Mouse (Mus musculus) heart, embryonic 12.5 days (tissue): ENCODE data around the gene Ptov1. TPM values are rescaled to one million over a fixed set of nuclear protein-coding genes. Genes with fewer than 3 reads are reported as not detected.
A peak's percentile ranks its signal among the peaks of the same experiment; 100 is the strongest.

ENCODE experiments used
- ATAC-seq: fragments of 200-750 bp; cut with Nextera tagmentation; 2 replicates; pipeline ENCODE4 v1.8.0; 2017; ENCODE audit warnings: moderate TSS enrichment, moderate library complexity; ENCODE audit not compliant: insufficient number of reproducible peaks, low FRiP score
- H3K27ac ChIP-seq: fragments of 300-500 bp; sonication (generic); 2 replicates; pipeline ENCODE4 v1.5.1; 2016; ENCODE audit warnings: mild to moderate bottlenecking, moderate library complexity; ENCODE audit not compliant: poor library complexity, severe bottlenecking
- H3K27me3 ChIP-seq: fragments of 300-500 bp; sonication (generic); replicated peaks from 2 replicates; pipeline ENCODE4 v1.6.1; 2016; ENCODE audit warnings: mild to moderate bottlenecking, moderate library complexity
- H3K36me3 ChIP-seq: fragments of 300-500 bp; sonication (generic); 2 replicates; pipeline ENCODE4 v1.6.1; 2016; ENCODE audit warnings: mild to moderate bottlenecking, moderate library complexity
- H3K4me1 ChIP-seq: fragments of 300-500 bp; sonication (generic); replicated peaks from 2 replicates; pipeline ENCODE4 v1.6.1; 2016; ENCODE audit warnings: mild to moderate bottlenecking
- H3K4me2 ChIP-seq: fragments of 300-500 bp; sonication (generic); 2 replicates; pipeline ENCODE4 v1.6.1; 2016; ENCODE audit warnings: mild to moderate bottlenecking, moderate library complexity
- H3K4me3 ChIP-seq: fragments of 300-500 bp; sonication (generic); 2 replicates; pipeline ENCODE4 v1.5.1; 2016; ENCODE audit warnings: mild to moderate bottlenecking
- H3K9ac ChIP-seq: fragments of 300-500 bp; sonication (generic); 2 replicates; pipeline ENCODE4 v1.6.1; 2016; ENCODE audit warnings: mild to moderate bottlenecking, moderate library complexity
- H3K9me3 ChIP-seq: fragments of 300-500 bp; sonication (generic); replicated peaks from 2 replicates; pipeline ENCODE4 v1.6.1; 2016; ENCODE audit warnings: mild to moderate bottlenecking, moderate library complexity
- WGBS: fragments of 180-500 bp; shearing (Covaris S2); methylation state at CpG from one replicate; pipeline ENCODE4 v1.1.7; 2016; 5-methylcytosine and 5-hydroxymethylcytosine counted together
- polyA plus RNA-seq: library from polyadenylated mRNA; unstranded; fragments of >200 nt; fragmentation: Nextera tagmentation; extraction: Ambion mirVana; gene quantifications from 2 replicates; pipeline ENCODE4 v1.2.1, GENCODE M21; 2016

Ptov1 gene
- polyA plus RNA-seq, 1 experiment from 2014 or later, result 321 TPM

DNA sequence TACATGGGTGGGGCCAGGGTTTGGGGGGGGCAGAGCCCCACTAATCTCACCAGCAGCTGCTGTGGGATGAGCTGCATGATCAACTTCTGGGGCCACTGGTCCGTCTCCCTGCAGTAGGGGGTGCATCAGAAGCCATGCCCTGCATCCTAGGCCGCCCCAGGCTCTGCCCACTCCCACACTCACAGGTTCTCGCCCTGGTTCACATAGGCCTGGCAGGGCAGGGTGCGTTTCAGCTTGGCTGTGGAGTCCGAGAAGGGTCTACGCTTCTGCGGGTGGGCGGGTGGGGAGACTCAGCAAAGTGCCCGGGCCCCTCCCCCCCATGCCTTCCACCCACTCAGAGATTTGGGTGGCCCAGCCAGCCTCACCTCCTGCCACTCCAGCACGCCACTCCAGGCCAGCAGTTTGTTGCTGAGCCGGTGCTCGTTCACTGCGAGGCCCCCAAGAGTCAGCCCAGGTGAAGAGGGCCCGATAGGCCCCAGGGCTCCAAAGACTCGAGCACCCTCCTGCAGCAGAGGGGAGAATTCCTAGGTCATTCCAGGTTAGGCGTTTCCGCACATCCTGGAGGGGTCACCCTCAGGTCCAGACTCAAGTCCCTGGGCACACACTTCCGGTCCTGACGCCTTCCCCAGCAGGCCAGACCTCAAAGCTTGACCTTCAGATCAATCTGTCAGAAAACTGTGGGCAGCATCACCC lies 2.4 kb downstream of the Ptov1 start:
- no peak for ATAC-seq
- no peaks in the 10 kb centered on the region for H3K27me3 ChIP-seq
- H3K4me3 ChIP-seq, result peak overlapping the region; percentile 91
- H3K9me3 ChIP-seq, result no peaks in the 10 kb centered on the region
- peak overlapping the region; percentile 99 for H3K9ac ChIP-seq
- peak overlapping the region; percentile 90 for H3K4me2 ChIP-seq
- H3K36me3 ChIP-seq, result peaks cover 35% of the 10 kb centered on the region
- H3K4me1 ChIP-seq, result peaks cover 62% of the 10 kb centered on the region
- peak overlapping the region; percentile 65 for H3K27ac ChIP-seq
- 70% methylated on average over 19 of the region's 19 CpGs for WGBS

DNA sequence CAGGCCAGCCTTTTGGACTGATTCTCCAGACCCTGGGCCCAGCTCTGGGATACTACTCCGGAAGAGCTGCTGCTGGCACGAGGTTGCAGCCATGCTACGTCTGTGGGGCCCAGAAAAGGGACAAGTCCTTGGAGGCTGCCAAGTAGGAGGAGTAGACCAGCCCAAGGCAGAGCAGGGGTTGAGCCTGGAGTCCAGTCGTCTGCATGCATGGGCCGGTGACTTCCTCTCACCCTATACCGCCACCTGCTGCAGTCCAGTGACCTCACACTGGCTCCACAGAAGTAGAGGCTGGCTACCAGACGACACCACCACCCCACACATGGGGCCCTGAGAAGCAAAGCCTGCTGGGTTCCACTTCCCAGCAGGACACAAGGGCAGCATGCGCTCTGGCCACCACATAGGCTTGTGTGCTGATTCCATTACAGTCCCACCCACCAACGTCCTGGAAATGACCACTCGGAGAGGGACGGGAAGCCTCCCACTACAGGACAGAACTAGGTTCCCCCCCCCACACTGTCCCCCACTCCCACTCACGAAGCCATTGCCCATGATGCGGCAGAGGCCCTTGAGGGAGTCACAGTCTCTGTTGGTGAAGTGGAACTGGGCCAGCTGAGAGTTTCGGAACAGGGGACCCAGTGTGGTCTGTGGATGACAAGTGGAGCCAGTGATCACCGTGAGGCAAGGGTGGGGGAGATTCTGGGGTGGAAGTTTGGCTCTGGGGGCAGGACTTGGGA lies 3.1 kb downstream of the Ptov1 start:
- Histone ChIP-seq H3K4me2 (peak overlapping the region; percentile 90), H3K4me1 (peaks cover 63% of the 10 kb centered on the region)
- WGBS, result 47% methylated on average over 15 of the region's 15 CpGs

DNA sequence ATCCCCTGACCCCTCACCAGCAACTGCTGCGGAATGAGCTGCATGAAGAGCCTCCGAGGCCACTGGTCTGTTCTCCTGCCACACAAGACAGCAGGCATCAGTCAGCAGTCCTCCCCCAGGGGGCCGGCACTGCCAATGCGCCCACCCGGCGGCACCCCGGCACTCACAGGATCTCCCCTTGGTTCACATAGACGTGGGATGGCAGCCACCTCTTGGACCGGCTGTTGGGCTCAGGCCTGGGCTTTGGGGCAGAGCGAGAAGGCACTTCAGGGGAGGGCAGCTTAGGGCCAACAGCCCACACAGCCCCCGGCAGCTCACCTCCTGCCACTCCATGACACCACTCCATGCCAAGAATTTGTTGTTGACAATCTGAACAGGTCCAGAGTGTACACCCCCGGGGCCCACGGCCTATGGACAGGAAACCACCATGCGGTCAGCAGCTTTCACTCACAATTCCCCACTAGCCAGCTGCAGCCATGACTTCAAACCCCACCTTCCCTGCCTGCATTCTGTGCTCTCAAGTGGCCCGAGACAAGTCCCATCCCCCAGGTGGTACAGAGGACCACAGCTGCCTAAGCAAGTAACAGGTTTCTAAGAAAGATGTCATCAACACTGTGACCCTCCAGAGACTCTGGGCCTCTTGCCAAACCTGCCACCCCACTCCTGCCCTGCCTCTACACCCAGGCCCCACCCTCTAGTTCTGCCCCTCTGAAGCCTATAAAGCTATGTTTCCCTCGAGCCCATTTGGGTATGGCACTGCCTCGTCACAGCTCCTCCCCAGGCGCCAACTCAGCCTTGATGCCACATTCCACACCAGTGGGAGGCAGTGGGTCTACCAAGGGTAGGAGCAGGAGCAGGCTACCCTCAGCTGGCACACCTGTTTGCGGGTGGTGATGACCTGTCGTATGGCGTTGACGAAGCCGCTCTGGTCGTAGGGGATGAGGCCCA lies 4.7 kb downstream of the Ptov1 start:
- Histone ChIP-seq H3K27ac (peak overlapping the region; percentile 65), H3K36me3 (peaks cover 50% of the 10 kb centered on the region), H3K4me3 (no peak overlapping the region), H3K4me1 (peaks cover 60% of the 10 kb centered on the region), H3K4me2 (peak overlapping the region; percentile 90), H3K9ac (peak overlapping the region; percentile 53), H3K9me3 (no peaks in the 10 kb centered on the region), H3K27me3 (no peaks in the 10 kb centered on the region)
- no peak for ATAC-seq
- WGBS, result 73% methylated on average over 24 of the region's 24 CpGs

More for the DNA sequence above, 3.1 kb downstream of the Ptov1 start:
- no peaks in the 10 kb centered on the region for H3K9me3 ChIP-seq
- H3K27ac ChIP-seq, result peak overlapping the region; percentile 65
- peak overlapping the region; percentile 99 for H3K9ac ChIP-seq
- H3K4me3 ChIP-seq, result peak overlapping the region; percentile 91
- H3K36me3 ChIP-seq, result peaks cover 42% of the 10 kb centered on the region
- 0 out of 2 replicates have a peak, but pooled peaks have one; percentile 5 for ATAC-seq
- no peaks in the 10 kb centered on the region for H3K27me3 ChIP-seq

DNA sequence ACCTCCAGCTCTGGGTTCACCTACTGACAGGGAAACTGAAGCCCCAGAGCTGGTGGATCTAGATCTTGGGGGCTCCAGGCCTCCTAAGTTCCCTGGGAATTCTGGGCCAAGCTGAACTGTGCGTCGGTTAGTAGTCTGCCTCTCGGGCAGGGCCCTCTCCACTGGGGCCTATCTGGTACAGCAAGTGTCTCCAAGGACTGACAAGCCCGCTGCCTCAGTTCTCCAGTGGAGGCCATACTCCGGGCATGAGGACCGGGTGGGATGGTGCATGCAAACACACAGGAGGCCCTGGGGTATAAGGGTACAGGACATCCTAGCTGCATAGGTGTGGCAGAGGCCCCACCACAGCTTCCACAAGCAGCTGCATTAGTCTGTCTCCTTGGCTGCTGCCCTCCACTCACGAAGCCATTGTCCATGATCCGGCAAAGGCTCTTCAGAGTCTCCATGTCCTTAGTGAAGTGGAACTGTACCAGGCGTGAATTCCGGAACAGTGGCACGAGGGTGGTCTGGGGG lies 5.5 kb downstream of the Ptov1 start:
- peak overlapping the region; percentile 58; the same call in 1 of the 2 replicates for H3K27ac ChIP-seq
- no peaks in the 10 kb centered on the region for H3K27me3 ChIP-seq
- no peak for ATAC-seq
- WGBS, result 85% methylated on average over 11 of the region's 11 CpGs
- no peak overlapping the region for H3K4me3 ChIP-seq
- peaks cover 60% of the 10 kb centered on the region for H3K4me1 ChIP-seq
- no peaks in the 10 kb centered on the region for H3K9me3 ChIP-seq
- H3K9ac ChIP-seq, result 0 out of 2 replicates have a peak overlapping the region, but pooled peaks have one; percentile 24
- H3K4me2 ChIP-seq, result no peak overlapping the region
- peaks cover 52% of the 10 kb centered on the region for H3K36me3 ChIP-seq

DNA sequence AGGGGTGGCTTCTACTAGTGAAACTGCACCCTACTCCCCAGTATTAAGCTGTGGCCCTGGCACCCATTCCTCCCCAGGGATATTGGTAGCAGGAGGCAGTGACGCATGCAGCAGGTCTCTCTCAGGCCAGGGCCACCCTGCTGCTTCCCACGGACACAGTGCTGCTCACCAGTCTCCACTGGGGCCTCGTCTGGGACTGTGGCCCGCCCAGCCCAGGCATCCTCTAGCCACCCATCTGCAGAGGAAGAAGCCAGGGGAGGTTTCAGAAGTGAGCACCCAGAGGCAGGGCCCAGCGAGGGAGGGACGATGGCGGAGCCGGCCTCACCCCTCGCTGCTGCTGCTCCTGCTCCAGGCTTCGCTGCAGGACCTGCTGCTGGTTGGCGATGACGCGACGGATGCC lies 6.4 kb downstream of the Ptov1 start:
- 0 out of 2 replicates have a peak overlapping the region, but pooled peaks have one; percentile 24 for H3K9ac ChIP-seq
- no peak overlapping the region for H3K4me2 ChIP-seq
- no peak for ATAC-seq
- no peak overlapping the region for H3K4me3 ChIP-seq
- H3K36me3 ChIP-seq, result peaks cover 52% of the 10 kb centered on the region
- WGBS, result 87% methylated on average over 14 of the region's 14 CpGs
- H3K27ac ChIP-seq, result no peak overlapping the region
- H3K4me1 ChIP-seq, result peaks cover 62% of the 10 kb centered on the region
- H3K9me3 ChIP-seq, result no peaks in the 10 kb centered on the region
- no peaks in the 10 kb centered on the region for H3K27me3 ChIP-seq

DNA sequence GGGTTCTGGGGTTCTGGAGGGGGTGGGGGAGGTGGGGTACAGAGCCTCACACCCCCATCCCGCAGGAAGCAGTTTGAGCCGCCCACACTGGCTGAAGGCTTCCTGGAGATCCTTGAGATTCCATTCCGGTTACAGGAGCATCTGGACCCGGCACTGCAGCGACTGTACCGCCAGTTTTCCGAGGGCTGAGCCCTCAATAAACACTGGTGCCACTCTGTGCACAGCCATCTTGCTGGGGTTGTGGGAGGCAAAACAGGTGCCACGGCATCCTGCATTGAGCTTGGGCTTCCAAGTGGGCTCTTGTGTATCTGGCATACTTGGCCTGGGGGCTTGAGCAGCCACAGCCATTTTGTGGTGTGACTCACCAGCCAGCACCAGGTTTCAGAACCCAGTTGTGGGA lies 7.2 kb downstream of the Ptov1 start:
- H3K4me3 ChIP-seq, result no peak overlapping the region
- H3K4me1 ChIP-seq, result peaks cover 62% of the 10 kb centered on the region
- H3K27ac ChIP-seq, result no peak overlapping the region
- no peak for ATAC-seq
- no peak overlapping the region for H3K4me2 ChIP-seq
- peaks cover 52% of the 10 kb centered on the region for H3K36me3 ChIP-seq
- no peak overlapping the region for H3K9ac ChIP-seq
- no peaks in the 10 kb centered on the region for H3K27me3 ChIP-seq
- WGBS, result 81% methylated on average over 8 of the region's 8 CpGs
- H3K9me3 ChIP-seq, result no peaks in the 10 kb centered on the region

DNA sequence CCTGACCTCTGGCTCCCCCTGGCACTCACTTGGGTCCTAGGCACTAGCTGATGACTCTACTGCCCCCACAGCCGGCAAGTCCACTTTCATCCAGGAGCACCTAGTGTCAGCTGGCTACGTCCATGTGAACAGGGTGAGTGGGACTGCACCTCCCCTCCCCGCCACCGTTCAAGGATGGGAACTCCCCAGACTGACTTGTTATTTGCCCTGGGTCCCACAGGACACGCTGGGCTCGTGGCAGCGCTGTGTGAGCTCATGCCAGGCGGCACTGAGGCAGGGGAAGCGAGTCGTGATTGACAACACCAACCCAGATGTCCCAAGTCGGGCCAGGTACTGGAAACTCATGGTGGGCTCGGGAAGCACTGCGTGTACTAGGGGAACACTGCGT lies 8.2 kb downstream of the Ptov1 start:
- Histone ChIP-seq H3K27me3 (no peaks in the 10 kb centered on the region), H3K27ac (no peak overlapping the region), H3K4me2 (no peak overlapping the region), H3K4me1 (peaks cover 54% of the 10 kb centered on the region), H3K9ac (no peak overlapping the region), H3K36me3 (peaks cover 52% of the 10 kb centered on the region), H3K9me3 (no peaks in the 10 kb centered on the region), H3K4me3 (no peak overlapping the region)
- WGBS, result 84% methylated on average over 14 of the region's 14 CpGs
- ATAC-seq, result no peak

DNA sequence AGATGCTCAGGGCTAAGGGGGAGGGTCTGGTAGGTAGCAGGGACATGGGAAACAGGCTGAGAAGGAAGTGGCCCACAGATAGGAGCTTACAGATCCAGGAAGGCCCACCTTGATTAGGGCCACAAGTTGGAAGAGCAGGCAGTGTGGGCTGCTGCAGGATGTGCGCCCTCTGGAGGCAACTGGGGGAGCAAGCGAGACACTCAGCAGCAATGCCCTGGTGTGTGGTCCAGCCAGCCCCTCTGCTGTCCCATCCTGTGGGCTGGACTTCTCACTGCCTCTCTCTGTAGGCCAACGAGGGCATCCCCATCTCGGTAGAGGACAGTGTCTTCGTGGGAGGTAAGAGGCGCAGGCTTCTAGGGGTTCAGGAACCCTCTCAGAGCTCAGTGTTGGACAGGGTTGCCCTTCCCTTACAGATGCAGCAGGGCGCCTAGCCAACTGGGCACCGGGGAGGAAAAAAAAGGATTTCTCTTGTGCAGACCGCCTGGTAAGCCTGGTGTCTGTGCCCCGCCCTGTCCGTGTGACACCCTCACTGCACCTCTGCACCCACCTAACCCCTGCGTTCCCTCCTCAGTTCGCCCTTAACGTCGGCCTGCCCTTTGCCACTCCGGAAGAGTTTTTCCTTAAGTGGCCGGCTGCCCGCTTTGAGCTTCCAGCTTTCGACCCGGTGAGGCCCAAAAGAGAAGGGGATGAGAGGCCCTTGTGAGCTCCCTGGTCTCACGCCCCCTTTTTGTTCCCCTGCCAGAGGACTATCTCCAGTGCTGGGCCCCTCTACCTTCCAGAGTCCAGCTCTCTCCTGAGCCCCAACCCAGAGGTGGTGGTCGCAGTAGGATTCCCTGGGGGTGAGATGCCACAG lies 8.8 kb downstream of the Ptov1 start:
- no peak for ATAC-seq

DNA sequence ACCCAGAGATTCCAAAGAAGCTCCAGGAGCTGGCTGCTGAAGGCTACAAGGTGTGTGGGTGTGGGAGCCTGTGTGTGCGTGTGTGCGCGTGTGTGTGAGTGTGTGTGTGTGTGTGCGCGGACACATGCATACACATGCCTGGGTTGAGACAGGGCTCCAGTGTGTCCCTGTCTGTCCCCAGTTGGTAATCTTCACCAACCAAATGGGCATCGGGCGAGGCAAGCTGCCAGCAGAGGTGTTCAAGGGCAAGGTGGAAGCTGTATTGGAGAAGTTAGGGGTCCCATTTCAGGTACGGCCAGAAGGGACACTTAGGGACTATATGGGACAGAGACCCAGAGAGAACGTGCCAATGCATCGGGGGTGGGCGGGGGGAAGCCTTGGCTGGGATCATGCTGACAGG lies 9.7 kb downstream of the Ptov1 start:
- H3K4me2 ChIP-seq, result no peak overlapping the region
- no peak overlapping the region for H3K27ac ChIP-seq
- peaks cover 53% of the 10 kb centered on the region for H3K4me1 ChIP-seq
- 90% methylated on average over 11 of the region's 11 CpGs for WGBS
- no peak for ATAC-seq
- H3K9me3 ChIP-seq, result no peaks in the 10 kb centered on the region
- H3K27me3 ChIP-seq, result no peaks in the 10 kb centered on the region
- no peak overlapping the region for H3K9ac ChIP-seq
- H3K36me3 ChIP-seq, result peaks cover 45% of the 10 kb centered on the region
- H3K4me3 ChIP-seq, result no peak overlapping the region

More for the DNA sequence above, 8.8 kb downstream of the Ptov1 start:
- WGBS, result 62% methylated on average over 22 of the region's 22 CpGs
- Histone ChIP-seq H3K4me1 (peaks cover 53% of the 10 kb centered on the region), H3K27me3 (no peaks in the 10 kb centered on the region), H3K36me3 (peaks cover 52% of the 10 kb centered on the region), H3K9ac (no peak overlapping the region), H3K4me3 (no peak overlapping the region), H3K9me3 (no peaks in the 10 kb centered on the region), H3K27ac (no peak overlapping the region), H3K4me2 (no peak overlapping the region)

DNA sequence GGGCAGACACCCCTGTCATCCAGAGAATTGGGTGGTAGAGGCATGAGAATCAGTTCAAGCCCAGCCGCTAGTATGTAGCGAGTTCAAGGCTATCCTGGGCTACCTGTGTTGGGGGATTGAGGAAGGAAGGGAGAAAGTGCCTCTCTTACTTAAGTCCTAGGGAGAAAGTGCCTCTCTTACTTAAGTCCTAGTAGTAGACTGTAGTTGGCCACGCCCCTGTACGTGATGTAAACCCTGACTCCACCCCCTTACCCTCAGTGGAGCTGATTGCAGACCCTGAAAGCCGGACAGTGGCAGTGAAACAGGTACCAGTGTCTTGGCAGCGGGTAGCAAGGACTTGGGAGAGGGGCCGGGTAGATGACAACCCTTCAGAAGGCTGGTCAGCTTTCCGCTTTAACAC lies 11.7 kb downstream of the Ptov1 start:
- WGBS, result 24% methylated on average over 8 of the region's 8 CpGs
- H3K9me3 ChIP-seq, result no peaks in the 10 kb centered on the region
- peak overlapping the region; percentile 86; the same call in 1 of the 2 replicates for H3K27ac ChIP-seq
- H3K4me1 ChIP-seq, result peaks cover 56% of the 10 kb centered on the region
- peak overlapping the region; percentile 95 for H3K4me2 ChIP-seq
- peaks cover 30% of the 10 kb centered on the region for H3K36me3 ChIP-seq
- peak overlapping the region; percentile 66 for H3K4me3 ChIP-seq
- H3K27me3 ChIP-seq, result no peaks in the 10 kb centered on the region
- peak overlapping the region; percentile 82 for H3K9ac ChIP-seq
- ATAC-seq, result no peak
